Mouse (Mus musculus) lung, postnatal 0 days (tissue): ENCODE measurements at regions not wholly inside any gene's neighbourhood (a gene's known extent, or its start where the extent isn't known, plus 50 kb on each side); places are given as distances from the start of the nearest gene placed in this dataset.
A peak's percentile ranks its signal among the peaks of the same experiment; 100 is the strongest.

Source experiments
- ATAC-seq: fragments of 200-750 bp; cut with Nextera tagmentation; 2 replicates; pipeline ENCODE4 v1.8.0; 2017; ENCODE audit warnings: moderate library complexity
- DNase-seq: peaks from one replicate; pipeline ENCODE4 v3.0.0-alpha.2; 2016; ENCODE audit warnings: low spot score
- H3K27ac ChIP-seq: fragments of 300-500 bp; sonication (generic); 2 replicates; pipeline ENCODE4 v1.5.1; 2014; ENCODE audit warnings: antibody characterized with exemption, mild to moderate bottlenecking, low read length, mixed read lengths
- H3K27me3 ChIP-seq: fragments of 300-500 bp; sonication (generic); replicated peaks from 2 replicates; pipeline ENCODE4 v1.6.1; 2014; ENCODE audit warnings: low read length, mixed read lengths; ENCODE audit not compliant: insufficient read depth
- H3K36me3 ChIP-seq: fragments of 300-500 bp; sonication (generic); 2 replicates; pipeline ENCODE4 v1.6.1; 2014; ENCODE audit warnings: low read length, mixed read lengths; ENCODE audit not compliant: insufficient read depth
- H3K4me1 ChIP-seq: fragments of 300-500 bp; sonication (generic); 2 replicates; pipeline ENCODE4 v1.6.1; 2014; ENCODE audit warnings: antibody characterized with exemption, low read depth, low read length, mixed read lengths; ENCODE audit not compliant: insufficient read depth
- H3K4me2 ChIP-seq: fragments of 300-500 bp; sonication (generic); replicated peaks from 2 replicates; pipeline ENCODE4 v1.6.1; 2014; ENCODE audit warnings: low read depth, mild to moderate bottlenecking, low read length, moderate library complexity, mixed read lengths
- H3K4me3 ChIP-seq: fragments of 300-500 bp; sonication (generic); 2 replicates; pipeline ENCODE4 v1.5.1; 2014; ENCODE audit warnings: low read depth, low read length
- H3K9ac ChIP-seq: fragments of 300-500 bp; sonication (generic); replicated peaks from 2 replicates; pipeline ENCODE4 v1.6.1; 2014; ENCODE audit warnings: low read depth, mild to moderate bottlenecking
- H3K9me3 ChIP-seq: fragments of 300-500 bp; sonication (generic); 2 replicates; pipeline ENCODE4 v1.6.1; 2016; ENCODE audit warnings: low read length, mixed read lengths
- CTCF ChIP-seq: IDR thresholded peaks from 2 replicates; pipeline ENCODE4 v1.5.1; 2016; ENCODE audit warnings: antibody characterized with exemption, mild to moderate bottlenecking
- EP300 ChIP-seq: IDR thresholded peaks from 2 replicates; pipeline ENCODE4 v1.6.1; 2016; ENCODE audit warnings: antibody characterized with exemption, mild to moderate bottlenecking, control low read depth
- WGBS: fragments of 180-500 bp; shearing (Covaris S2); extraction: QIAGEN DNeasy Blood & Tissue Kit; methylation state at CpG from one replicate; pipeline ENCODE4 v1.1.7; 2014; 5-methylcytosine and 5-hydroxymethylcytosine counted together

- 10% methylated on average over 8 of the region's 8 CpGs for WGBS
- TF ChIP-seq EP300 (no peak), CTCF (no peak)
- H3K36me3 ChIP-seq = no peaks in the 10 kb centered on the region
- no peak overlapping the region for H3K4me3 ChIP-seq
- no peaks in the 10 kb centered on the region for H3K9me3 ChIP-seq
- no peak overlapping the region for H3K9ac ChIP-seq
- H3K27me3 ChIP-seq = no peaks in the 10 kb centered on the region
- H3K4me2 ChIP-seq = no peak overlapping the region
- ATAC-seq (peak; percentile 26; the same call in 1 of the 2 replicates), DNase-seq (peak; percentile 17)
- no peaks in the 10 kb centered on the region for H3K4me1 ChIP-seq
- no peak overlapping the region for H3K27ac ChIP-seq
Measured at GRCm38 (mm10) chr12:106658317-106658716, 648.3 kb downstream of the Vrk1 start.

- Histone ChIP-seq H3K4me1 (no peaks in the 10 kb centered on the region), H3K27me3 (no peaks in the 10 kb centered on the region), H3K9me3 (no peaks in the 10 kb centered on the region), H3K27ac (no peak overlapping the region), H3K4me2 (no peak overlapping the region), H3K4me3 (no peak overlapping the region), H3K9ac (no peak overlapping the region), H3K36me3 (no peaks in the 10 kb centered on the region)
- TF ChIP-seq EP300 = no peak
- no peak for TF ChIP-seq CTCF
- DNase-seq (no peak), ATAC-seq (no peak)
- WGBS = 18% methylated on average over 13 of the region's 13 CpGs
Measured at GRCm38 (mm10) chr12:106673232-106673766, 663.3 kb downstream of the Vrk1 start.

- Histone ChIP-seq H3K27me3 (no peaks in the 10 kb centered on the region), H3K4me1 (no peaks in the 10 kb centered on the region), H3K4me3 (no peak overlapping the region), H3K36me3 (no peaks in the 10 kb centered on the region), H3K9me3 (no peaks in the 10 kb centered on the region), H3K27ac (no peak overlapping the region), H3K4me2 (no peak overlapping the region), H3K9ac (no peak overlapping the region)
- no peak for ATAC-seq
- WGBS = 93% methylated on average over 1 of the region's 1 CpGs
- TF ChIP-seq EP300 (no peak), CTCF (no peak)
- DNase-seq = no peak
Measured at GRCm38 (mm10) chr12:106674741-106675140, 664.7 kb downstream of the Vrk1 start.

GRCm38 (mm10) chr12:106676136-106676535 lies 666.1 kb downstream of the Vrk1 start:
- 84% methylated on average over 3 of the region's 3 CpGs for WGBS
- H3K9ac ChIP-seq = no peak overlapping the region
- no peaks in the 10 kb centered on the region for H3K9me3 ChIP-seq
- H3K27ac ChIP-seq = no peak overlapping the region
- H3K4me3 ChIP-seq = no peak overlapping the region
- TF ChIP-seq EP300 (no peak), CTCF (no peak)
- DNase-seq (no peak), ATAC-seq (no peak)
- H3K4me1 ChIP-seq = no peaks in the 10 kb centered on the region
- no peak overlapping the region for H3K4me2 ChIP-seq
- no peaks in the 10 kb centered on the region for H3K36me3 ChIP-seq
- H3K27me3 ChIP-seq = no peaks in the 10 kb centered on the region

GRCm38 (mm10) chr12:106676566-106676965 lies 666.5 kb downstream of the Vrk1 start:
- Histone ChIP-seq H3K4me1 (no peaks in the 10 kb centered on the region), H3K4me3 (no peak overlapping the region), H3K36me3 (no peaks in the 10 kb centered on the region), H3K9me3 (no peaks in the 10 kb centered on the region), H3K4me2 (no peak overlapping the region), H3K27me3 (no peaks in the 10 kb centered on the region), H3K9ac (no peak overlapping the region), H3K27ac (no peak overlapping the region)
- no peak for DNase-seq
- no peak for ATAC-seq
- TF ChIP-seq EP300 (no peak), CTCF (no peak)
- WGBS = 50% methylated on average over 7 of the region's 7 CpGs

- ATAC-seq (no peak), DNase-seq (no peak)
- H3K4me2 ChIP-seq = no peak overlapping the region
- TF ChIP-seq EP300 (no peak), CTCF (no peak)
- no peak overlapping the region for H3K27ac ChIP-seq
- no peaks in the 10 kb centered on the region for H3K27me3 ChIP-seq
- H3K9me3 ChIP-seq = no peaks in the 10 kb centered on the region
- no peak overlapping the region for H3K4me3 ChIP-seq
- no peak overlapping the region for H3K9ac ChIP-seq
- no peaks in the 10 kb centered on the region for H3K36me3 ChIP-seq
- 75% methylated on average over 5 of the region's 5 CpGs for WGBS
- no peaks in the 10 kb centered on the region for H3K4me1 ChIP-seq
Measured at GRCm38 (mm10) chr12:106685986-106686385, 676.0 kb downstream of the Vrk1 start.

- DNase-seq (no peak), ATAC-seq (no peak)
- Histone ChIP-seq H3K9me3 (no peaks in the 10 kb centered on the region), H3K4me2 (no peak overlapping the region), H3K27me3 (no peaks in the 10 kb centered on the region), H3K4me1 (no peaks in the 10 kb centered on the region), H3K9ac (no peak overlapping the region), H3K27ac (no peak overlapping the region), H3K36me3 (no peaks in the 10 kb centered on the region), H3K4me3 (no peak overlapping the region)
- WGBS = 28% methylated on average over 12 of the region's 12 CpGs
- TF ChIP-seq EP300 = no peak
- TF ChIP-seq CTCF = no peak
Measured at GRCm38 (mm10) chr12:106687751-106688150, 677.7 kb downstream of the Vrk1 start.
